Mouse (Mus musculus) heart, postnatal 36 days (tissue): ENCODE measurements around the gene Car11. TPM values are rescaled to one million over a fixed set of nuclear protein-coding genes. Genes with fewer than 3 reads are reported as not detected.

Source experiments
- DNase-seq, 2 experiments: peaks; one replicate each; pipeline ENCODE4 v3.0.0; 2021 to 2022
- intact Hi-C: fragments of 180-260 bp; cut with DNase I; formaldehyde crosslinking; loops from one replicate; pipeline ENCODE4 v1.15.1; 2025
- total RNA-seq, 2 experiments: library from RNA; stranded (reverse); gene quantifications; 2 replicates each; pipeline ENCODE4 v1.2.3; 2021

The Car11 gene
- total RNA-seq, 2 experiments from 2014 or later, result 6.2 to 6.7 TPM

DNA sequence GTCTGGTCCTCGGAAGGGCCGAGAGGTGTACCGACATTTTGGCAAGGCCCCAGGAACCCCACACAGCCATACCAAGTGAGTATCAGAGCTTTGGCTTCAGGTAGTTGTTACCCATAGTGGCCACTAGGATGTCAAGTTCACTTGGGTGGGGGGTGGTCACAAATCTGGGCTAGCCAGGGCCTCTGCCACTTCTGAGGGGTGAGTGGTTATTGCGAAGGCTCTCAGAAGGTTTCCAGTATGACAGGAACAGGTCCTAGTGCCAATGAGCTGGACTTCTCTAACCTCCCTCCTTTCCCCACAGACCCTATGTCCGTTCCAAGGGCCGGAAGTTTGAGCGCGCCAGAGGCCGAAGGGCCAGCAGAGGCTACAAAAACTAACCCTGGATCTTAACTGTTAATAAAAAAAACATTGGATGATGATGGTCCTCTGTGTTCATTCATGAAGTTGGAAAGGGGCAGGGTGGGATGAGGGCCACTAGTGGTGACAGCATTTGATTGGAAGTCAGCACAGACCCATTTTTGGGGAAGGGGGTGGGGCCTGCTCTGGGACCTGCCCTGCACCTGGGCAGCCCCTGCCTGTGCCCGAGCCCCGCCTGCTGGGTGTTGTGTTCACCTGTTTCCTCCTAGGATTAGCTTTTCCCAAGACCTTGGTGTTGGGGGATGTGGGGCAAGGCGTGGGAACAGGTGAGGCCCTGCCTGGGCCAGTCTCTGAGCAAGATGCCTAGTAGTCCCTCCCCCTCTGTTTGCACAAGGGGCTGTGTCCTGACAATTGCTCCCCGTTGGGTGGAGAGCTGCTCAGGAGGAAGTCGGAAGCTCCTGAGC lies 21.0 kb downstream of the Car11 start, which contains the start of gene Fam83e:
Fam83e (plus strand) TSS at position 800 of the 821 bp plus-strand sequence.
- DNase-seq, result no peak

DNA sequence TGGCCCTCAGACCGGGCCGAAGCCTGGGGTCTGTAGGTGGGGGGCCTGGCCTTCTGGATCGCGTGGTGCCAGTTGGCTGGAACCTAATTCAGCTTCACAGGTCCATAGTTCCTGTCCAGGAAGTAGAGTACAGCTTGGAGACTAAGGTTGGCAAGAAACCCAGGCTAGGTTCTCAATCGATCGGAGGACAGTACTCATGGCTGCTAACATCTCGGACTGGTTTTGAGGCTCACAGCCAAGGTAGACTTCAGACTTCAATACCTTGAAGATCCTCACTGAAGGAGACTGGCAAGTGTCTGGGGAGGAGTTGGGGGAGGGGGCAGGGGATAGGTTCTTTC lies 21.6 kb downstream of the Car11 start:
- DNase-seq, result no peak
- intact Hi-C loops, result no loop called here

More for the DNA sequence above, 21.0 kb downstream of the Car11 start, which contains the start of gene Fam83e:
- intact Hi-C loops, result no loop called here

DNA sequence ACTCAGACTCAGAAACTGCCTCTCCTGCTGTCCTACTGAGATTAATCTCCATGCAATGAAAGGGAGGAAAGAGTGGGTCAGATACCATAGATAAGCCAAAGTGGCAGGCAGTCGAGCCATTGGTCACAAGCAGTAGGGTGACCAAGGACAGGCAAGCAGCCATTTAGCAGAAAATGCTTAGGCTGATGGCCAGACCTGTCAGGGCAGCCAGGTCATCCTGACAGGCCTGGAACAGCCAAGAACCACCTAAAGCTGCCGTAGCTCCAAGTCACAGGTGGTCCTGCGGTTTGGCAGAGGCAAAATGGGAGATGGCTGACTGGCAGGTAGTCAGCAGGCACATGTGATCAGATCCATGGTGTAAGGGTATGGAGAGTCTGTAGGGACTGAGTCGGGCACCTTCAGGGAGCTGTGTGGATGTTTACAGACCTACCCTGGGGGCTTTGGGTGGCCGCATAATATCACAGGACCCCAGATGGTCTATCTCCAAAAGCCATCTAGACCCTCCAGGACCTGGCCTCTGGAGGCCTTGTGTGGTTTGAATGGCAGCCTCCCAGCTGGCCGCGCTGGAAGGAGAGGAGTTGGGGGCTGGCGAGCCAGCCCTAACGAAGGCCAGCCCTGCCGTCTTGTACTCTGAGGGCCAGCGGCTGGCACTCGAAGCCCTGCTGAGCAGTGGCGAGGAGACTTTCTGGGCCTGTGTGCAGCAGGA lies 22.2 kb downstream of the Car11 start:
- intact Hi-C loops, result no loop called here
- no peak for DNase-seq

DNA sequence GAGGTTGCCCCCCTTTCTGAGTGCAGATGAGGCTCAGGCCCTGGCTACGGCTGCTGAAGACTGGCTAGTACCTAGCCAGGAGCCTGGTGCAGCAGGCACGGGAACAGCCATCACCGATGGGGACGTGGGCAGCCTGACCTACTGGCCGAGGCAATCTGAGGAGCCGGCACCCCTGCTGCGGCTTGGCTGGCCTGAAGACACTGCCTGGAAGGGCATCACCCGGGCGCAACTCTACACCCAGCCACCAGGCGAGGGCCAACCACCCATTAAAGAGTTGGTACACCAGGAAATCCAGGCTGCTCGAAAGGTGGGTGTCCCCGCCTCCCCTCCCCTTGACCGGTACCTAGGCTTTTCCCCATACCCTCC lies 22.7 kb downstream of the Car11 start:
- DNase-seq, result no peak
- intact Hi-C loops, result no loop called here

DNA sequence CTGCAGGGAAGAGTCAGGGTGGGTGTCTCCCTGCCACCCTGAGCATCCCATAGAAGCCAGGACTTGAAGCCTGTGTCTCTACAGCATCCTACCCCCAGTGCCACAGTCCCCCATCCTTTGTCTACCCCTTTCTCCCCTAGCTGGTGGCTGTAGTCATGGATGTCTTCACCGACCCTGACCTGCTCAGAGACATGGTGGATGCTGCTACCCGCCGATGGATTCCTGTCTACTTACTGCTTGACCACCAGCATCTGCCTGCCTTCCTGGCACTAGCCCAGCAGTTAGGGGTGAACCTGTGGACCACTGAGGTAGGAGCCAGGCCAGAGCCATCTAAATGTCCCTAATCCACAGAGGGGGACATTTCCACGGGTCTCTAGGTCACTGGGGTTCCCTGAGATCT lies 23.7 kb downstream of the Car11 start:
- intact Hi-C loops, result no loop called here
- no peak for DNase-seq

DNA sequence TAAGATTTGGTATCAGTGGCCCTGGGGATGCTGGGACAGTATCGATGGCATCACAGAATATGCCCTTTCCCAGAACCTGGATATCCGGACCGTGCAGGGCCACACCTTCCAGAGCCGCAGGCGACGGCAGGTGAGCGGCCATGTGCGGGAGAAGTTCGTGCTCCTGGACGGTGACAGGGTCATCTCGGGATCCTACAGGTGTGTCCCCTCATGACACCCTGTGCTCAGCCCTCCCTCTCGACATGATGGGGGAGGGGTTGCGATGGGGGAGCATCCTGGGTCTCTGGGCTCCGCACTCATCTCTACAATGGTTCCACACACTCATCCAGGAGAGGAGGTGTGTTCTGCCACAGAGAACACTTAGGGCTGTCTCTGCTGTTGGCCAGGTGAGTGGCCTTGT lies 24.1 kb downstream of the Car11 start:
- intact Hi-C loops, result no loop called here
- no peak for DNase-seq

DNA sequence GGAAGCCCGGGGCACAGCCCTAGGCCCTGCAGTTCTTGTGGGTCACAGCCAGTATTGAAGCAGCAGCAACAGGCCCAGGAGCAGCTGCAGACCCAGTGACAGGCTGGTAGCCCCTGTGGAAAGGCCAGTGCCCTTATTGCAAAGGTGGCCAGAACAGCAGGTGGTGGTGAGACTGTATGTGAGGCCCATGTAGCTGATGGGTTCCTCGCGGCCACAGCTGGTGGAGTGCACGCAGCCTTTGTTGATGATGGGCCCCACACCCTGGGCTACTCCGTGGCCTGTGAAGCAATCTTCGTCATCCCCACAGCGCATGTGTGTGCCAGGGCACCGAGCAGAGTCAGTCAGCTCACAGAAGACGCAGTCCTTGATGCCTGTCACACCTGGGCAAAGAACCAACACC lies 25.5 kb downstream of the Car11 start:
- no peak for DNase-seq
- intact Hi-C loops, result no loop called here

DNA sequence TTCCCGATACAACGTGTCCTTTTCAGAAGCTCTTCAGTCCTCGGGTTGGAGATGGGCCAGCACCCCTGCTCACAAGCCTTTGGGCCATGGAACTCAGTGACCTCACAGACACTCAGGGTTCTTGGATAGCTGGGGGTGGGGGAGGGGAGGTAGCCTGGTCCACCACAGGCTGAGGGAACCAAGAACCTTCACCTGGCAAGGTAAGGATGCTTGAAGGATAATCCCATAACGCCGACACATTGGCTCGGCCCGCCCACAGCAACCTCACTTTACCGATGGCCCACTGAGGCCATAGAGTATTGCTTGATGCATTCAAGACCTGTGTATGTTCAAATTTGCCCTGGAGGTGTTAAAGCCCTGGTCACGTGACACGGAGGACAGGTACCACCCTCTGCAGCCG lies 26.1 kb downstream of the Car11 start, which contains the start of gene Spaca4:
Spaca4 (minus strand) TSS at position 101 of the 400 bp plus-strand sequence.
- DNase-seq, result no peak
- intact Hi-C loops, result no loop called here

DNA sequence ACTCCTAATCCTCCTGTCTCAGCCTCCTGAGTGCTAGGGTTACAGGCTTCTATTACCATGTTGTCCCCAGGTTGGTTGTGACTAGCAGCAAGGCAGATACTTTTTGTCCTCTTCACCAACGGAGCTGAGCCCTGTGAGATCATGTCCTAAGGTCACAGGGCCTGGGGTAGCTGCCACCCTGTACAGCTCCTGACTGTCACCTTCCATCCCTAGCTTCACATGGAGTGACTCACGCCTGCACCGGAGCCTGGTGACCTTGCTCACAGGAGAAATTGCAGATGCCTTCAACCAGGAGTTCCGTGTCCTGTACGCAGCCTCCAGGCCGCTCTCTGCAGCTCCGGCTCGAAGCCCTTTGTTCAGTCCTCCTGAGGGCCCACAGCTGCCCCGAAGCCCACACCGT lies 26.8 kb downstream of the Car11 start:
- no peak for DNase-seq
- intact Hi-C loops, result no loop called here

DNA sequence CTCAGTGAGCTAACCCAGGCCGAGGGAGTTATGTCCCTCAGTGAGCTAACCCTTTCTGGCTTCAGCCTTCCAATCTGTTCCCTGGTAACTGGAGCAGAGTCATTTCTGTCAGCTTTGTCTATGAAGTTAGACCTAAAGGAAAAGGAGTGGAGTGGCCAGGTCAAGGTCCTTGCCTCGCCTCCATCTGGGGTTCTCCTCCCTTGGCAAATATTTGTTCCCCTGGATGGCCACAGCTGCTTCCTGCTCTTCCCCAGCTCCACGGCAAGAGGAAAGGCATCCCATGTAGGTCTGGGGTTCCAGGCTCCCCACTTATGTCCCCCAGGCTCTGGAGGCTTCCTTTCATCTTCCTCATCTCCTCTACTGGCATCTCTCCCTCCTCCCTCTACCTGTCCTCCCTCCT lies 28.0 kb downstream of the Car11 start:
- no peak for DNase-seq
- intact Hi-C loops, result no loop called here

DNA sequence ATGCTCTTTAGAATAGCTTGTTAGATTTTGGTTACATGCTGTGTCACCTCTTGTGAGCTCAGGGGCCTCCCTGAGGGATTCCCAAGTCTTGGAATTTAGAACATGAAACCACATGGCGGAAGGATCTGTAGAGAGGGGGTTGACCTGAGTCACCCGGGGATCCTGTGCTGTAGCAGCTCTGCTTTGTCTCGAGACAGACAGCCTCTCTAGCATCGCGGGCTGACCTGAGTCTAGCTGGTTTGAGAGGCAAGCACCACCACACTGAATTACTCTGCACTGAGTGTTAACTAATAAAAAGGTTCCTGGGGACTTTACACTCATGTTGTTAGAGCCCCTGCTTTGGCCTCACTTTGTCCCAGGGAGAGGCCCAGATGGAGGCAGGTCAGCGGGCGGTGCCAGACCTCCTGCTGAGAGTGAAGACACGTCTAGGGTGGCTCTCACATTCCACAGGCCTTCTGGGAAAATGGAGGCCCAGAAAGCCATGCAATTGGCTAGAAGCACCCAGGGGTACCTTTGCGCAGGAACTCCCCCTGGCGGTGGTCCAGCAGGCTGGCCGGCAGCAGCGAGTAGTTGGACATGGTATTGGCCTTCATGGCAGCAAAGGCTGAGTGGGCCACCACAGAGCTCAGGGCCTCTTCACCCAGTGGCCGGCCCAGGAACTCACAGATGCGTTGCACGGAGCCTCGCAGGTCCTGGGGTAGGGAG lies 31.2 kb downstream of the Car11 start:
- intact Hi-C loops, result no loop called here
- no peak for DNase-seq

DNA sequence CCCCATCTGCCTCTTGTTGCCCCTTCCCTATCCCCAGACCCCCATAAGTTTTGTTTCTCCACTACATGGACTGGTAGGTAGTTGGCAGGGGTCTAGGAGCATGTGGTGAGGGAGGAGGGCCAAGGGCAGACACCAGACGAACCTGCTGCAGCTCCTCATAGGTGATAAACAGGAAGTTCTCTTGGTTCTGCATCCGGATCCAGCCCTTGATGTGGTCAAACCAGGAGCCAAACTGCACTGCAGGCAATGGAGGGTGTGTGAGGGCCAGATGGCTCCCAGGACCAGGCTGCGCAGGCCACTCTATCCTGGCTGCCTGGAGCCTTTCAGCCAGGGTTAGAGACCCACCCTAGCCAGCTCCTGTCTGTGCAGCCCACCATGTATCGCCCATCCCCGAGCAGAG lies 33.8 kb downstream of the Car11 start:
- intact Hi-C loops, result no loop called here
- DNase-seq, result no peak

DNA sequence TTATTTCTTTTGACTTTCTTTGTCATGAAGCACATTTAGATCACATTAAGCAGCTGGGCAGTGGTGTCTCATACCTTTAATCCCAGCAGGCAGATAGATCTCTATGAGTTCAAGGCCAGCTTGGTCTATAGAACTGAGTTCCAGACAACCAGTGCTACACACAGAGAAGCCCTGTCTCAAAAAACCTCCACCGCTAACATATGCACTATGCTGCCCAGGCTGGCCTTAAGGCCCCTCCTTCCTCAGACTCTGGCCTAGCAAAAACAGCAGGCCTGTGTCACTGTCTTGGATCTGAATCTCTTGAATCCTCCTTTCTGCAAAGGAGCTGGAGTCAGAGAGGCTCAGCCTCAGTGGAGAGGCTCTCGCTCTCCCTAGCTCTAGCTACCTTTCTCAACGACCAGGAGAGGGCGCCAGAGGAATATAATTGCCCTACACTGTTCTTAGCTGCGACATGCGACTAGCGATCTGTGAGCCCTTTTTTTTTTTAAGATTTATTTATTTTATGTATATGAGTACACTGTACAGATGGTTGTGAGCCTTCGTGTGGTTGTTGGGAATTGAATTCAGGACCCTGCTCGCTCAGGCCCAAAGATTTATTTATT lies 39.6 kb downstream of the Car11 start:
- DNase-seq, result peak; percentile 77 to 86
- intact Hi-C loops, result loop anchor here (1.0 to 2.0 kb wide), 3 partner anchors 62 to 270 kb away; no protein-coding TSS in a partner anchor

DNA sequence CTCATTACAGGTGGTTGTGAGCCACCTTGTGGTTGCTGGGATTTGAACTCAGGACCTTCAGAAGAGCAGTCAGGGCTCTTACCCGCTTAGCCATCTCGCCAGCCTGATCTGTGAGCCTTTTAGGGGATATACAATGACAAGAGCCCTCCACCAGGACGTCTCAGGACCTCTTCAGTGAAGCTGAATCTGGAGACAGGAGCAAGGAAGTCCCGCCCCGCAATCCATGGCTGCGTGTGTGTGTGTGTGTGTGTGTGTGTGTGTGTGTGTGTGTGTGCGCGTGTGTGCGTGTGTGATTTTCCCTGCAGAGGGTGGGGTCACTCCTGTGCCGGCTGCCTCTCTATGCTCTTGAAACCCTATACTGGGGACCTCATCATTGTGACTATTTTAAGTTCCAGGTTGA lies 40.2 kb downstream of the Car11 start:
- DNase-seq, result no peak

DNA sequence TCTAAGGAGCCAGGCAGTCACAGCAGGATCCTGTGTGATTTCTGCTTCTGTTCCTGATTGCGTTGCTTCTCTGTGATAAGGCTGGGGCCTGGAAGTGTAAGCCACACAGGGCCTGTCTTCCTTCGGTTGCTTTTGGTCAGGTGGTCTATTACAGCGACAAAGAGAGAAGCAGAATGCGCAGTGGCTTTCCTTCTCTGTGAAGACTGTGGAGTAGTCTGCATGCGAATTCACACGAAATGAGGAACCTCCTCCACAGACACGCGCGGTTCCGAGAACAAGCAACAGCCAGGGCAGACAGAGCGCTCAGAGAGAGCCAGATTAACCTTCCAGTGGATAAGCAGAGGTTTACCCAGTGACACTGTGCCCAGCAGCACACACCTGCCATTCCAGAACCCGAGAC lies 41.7 kb downstream of the Car11 start:
- intact Hi-C loops, result no loop called here
- no peak for DNase-seq

More for the DNA sequence above, 40.2 kb downstream of the Car11 start:
- intact Hi-C loops, result loop anchor here (1.0 to 2.0 kb wide), 3 partner anchors 61 to 269 kb away; no protein-coding TSS in a partner anchor

DNA sequence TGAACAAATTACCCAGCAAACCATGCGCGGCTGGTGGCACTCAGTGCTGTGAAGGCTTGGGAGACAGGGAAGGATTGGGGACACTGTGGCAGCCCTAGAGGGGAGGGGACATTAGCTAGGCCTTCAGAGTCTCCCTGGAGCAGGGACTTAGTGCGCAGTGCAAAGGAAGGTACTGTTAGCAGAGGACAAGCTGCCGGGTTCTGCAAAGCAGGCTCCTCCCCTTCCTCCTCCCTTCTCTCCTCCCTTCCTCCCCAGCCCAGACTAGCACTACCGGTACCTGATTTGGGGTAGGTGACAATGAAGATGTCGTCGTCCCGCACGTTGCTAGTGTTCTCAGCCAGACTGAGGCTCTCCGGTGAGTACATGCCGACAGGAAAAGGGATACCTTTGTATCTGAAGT lies 42.1 kb downstream of the Car11 start:
- intact Hi-C loops, result no loop called here
- no peak for DNase-seq

DNA sequence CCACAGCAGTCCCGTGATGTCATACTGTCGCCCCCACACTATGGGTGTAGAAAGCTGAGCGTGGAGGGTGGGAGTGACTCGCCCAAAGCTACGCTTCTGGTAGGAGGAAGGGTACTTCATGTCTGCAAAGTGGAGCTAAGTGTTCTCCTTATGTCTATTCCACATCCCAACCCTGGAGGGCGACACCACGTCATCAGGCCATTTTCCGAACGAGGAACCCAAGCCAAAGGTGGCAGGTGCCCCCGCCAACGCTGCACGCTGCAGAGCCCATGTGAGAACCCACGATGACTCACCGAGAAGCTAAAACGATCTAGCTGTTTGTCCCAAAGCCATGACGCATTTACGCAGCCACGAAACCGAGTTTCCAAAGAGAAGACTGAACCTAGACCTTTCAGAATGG lies 42.7 kb downstream of the Car11 start:
- intact Hi-C loops, result no loop called here
- no peak for DNase-seq

DNA sequence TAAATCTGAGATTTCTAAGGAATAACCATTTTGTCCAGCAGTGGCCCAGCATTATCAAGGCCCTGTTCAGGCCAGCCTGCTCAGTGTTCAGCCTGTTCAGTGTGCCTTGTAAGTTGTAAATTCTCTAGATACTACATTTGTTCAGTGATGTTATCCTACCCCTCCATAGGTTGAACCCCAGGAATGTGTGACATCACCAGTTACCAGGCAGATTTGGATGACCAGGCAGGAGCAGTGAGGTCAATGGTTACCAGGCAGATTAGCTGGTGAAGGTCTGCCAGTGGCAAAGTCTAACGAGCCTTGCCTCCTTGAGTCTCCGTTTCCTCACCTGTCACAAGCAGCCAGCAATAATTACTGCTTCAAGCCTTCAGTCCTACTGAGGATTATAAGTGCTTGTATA lies 44.7 kb downstream of the Car11 start:
- DNase-seq, result peak in 1 of 2 experiments; percentile 60
- intact Hi-C loops, result no loop called here

DNA sequence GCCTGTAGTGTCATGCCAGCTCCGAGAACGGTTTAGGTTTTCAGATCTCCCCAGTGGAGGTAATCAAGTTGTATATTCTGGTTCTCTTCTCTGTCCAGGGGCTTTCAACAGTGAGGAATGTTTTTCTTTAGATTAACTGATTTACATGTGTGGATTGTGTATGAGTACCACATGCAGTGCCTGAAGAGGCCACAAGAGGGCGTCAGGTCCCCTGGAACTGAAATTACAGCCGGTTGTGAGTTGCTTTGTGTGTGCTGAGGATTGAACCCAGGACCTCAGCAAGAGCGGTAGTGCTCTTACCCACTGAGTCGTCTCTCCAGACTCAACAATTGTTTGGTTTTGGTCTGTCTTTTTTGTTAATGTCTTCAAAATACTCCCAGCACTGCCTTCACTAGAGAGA lies 46.9 kb downstream of the Car11 start:
- intact Hi-C loops, result no loop called here
- no peak for DNase-seq

DNA sequence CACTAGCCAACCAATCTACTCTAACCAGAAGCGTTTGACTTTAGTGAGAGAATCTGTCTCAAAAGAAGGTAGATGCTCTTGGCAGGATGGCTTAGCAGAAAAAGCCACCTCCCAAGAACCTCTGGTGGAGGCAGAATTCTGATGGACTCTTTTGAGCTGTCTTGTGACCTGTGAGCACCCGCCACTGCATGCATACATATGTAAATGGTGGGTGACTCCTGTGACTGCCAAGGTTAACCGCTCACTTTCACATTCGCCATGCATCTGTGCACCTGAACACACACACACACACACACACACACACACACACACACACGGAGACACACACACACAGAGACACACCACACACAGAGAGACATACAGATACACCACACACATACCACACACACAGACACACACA lies 47.8 kb downstream of the Car11 start:
- intact Hi-C loops, result no loop called here
- no peak for DNase-seq

DNA sequence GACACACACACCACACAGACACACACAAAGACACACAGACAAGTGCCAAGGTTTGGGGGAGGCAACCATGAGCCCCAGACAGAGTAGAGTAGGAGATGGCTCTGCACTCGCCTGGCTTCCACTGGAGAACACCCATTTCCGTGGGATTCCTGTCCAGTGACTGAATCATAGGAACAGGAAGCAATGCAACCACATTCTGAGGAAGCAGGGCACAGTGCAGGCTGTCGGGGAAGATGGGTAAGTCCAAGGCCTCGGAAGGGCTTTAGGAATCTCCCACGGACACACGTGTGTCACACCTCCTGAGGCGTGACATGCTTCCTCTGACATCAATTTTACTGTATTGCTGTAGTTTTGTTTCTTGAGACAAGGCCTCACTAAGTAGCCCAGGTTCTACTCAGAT lies 48.5 kb downstream of the Car11 start:
- intact Hi-C loops, result no loop called here
- no peak for DNase-seq
